Mouse (Mus musculus) cortical plate, adult 2 months (tissue): ENCODE measurements around the gene Gm49416.

ENCODE experiments used
- CTCF ChIP-seq: fragments of 200-500 bp; IDR thresholded peaks from 2 replicates; pipeline ENCODE4 v1.5.1; 2011; ENCODE audit warnings: mild to moderate bottlenecking, control low read depth, low read length; ENCODE audit not compliant: insufficient read depth; ENCODE audit errors: extremely low read depth
- POLR2A ChIP-seq: fragments of 200-500 bp; IDR thresholded peaks from 2 replicates; pipeline ENCODE4 v1.6.1; 2011; ENCODE audit warnings: mild to moderate bottlenecking, low read length, control low read depth; ENCODE audit not compliant: insufficient read depth; ENCODE audit errors: extremely low read depth

DNA sequence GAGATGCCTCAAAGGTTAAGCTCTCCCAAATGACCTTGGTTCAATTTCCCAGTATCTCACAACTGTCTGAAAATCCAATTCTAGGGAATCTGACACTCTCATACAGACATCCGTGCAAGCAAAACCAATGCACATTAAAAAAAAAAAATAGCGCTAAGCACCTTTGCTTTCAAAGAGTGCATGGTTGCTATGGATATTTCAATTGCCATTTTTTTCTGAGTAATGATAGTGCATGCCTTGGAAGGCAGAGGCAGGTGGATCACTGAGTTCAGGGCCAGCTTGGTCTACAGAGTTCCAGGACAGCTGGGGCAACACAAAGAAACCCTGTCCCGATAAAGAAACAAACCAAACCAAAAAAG lies 7.7 kb upstream of the Gm49416 start:
- TF ChIP-seq POLR2A, result no peak
- no peak for TF ChIP-seq CTCF
